Mouse (Mus musculus): ENCODE measurements around the gene Clic1. TPM values are rescaled to one million over a fixed set of nuclear protein-coding genes. Genes with fewer than 3 reads are reported as not detected.

Clic1 gene
- polyA plus RNA-seq, 1 experiment, result 509 TPM

GRCm38 (mm10) chr17:35051156-35052086, 1.7 kb downstream of the Clic1 start:
- peaks cover 41% of the 10 kb centered on the region for H3K79me3 ChIP-seq (ENCODE audit: low read depth)
- H3K27me3 ChIP-seq (ENCODE audit: control insufficient read depth, insufficient read depth, insufficient read length), result no peaks in the 10 kb centered on the region
- peak overlapping the region; percentile 99 for H3ac ChIP-seq (ENCODE audit: control insufficient read depth, insufficient read length, low read depth)
- H3K79me2 ChIP-seq (ENCODE audit: control insufficient read depth, insufficient read depth), result peaks cover 75% of the 10 kb centered on the region
- H3K4me3 ChIP-seq (ENCODE audit: insufficient read depth, poor library complexity, severe bottlenecking), result peak overlapping the region; percentile 82
- H3K36me3 ChIP-seq (ENCODE audit: control insufficient read depth, insufficient read depth), result peaks cover 43% of the 10 kb centered on the region
- peak; percentile 36 for TF ChIP-seq MAX (IDR thresholded peaks at IDR 0.05)
- TF ChIP-seq MYOD1 (IDR thresholded peaks at IDR 0.05; ENCODE audit: control insufficient read depth, insufficient read length, low read depth), result peak; percentile 59
- no peak for TF ChIP-seq CEBPB (IDR thresholded peaks at IDR 0.05; ENCODE audit: low read depth)

- TF ChIP-seq FOSL1 (IDR thresholded peaks at IDR 0.05; ENCODE audit: insufficient read depth, low read length, poor library complexity, severe bottlenecking) (no peak), CTCF (IDR thresholded peaks at IDR 0.05; ENCODE audit: control insufficient read depth, insufficient read depth, insufficient read length) (no peak), MAX (IDR thresholded peaks at IDR 0.05) (no peak)
- H3ac ChIP-seq (ENCODE audit: control insufficient read depth, insufficient read length, low read depth), result peak overlapping the region; percentile 99
- peaks cover 75% of the 10 kb centered on the region for H3K79me2 ChIP-seq (ENCODE audit: control insufficient read depth, insufficient read depth)
- peaks cover 52% of the 10 kb centered on the region for H3K36me3 ChIP-seq (ENCODE audit: control insufficient read depth, insufficient read depth)
- peak overlapping the region; percentile 82 for H3K4me3 ChIP-seq (ENCODE audit: insufficient read depth, poor library complexity, severe bottlenecking)
- H3K27me3 ChIP-seq (ENCODE audit: control insufficient read depth, insufficient read depth, insufficient read length), result no peaks in the 10 kb centered on the region
- H3K79me3 ChIP-seq (ENCODE audit: low read depth), result peaks cover 41% of the 10 kb centered on the region
These were observed 2.6 kb downstream of the Clic1 start for GRCm38 (mm10) chr17:35052271-35052798.

GRCm38 (mm10) chr17:35055691-35056495, 6.1 kb downstream of the Clic1 start:
- Histone ChIP-seq H3K79me3 (ENCODE audit: low read depth) (peaks cover 36% of the 10 kb centered on the region), H3K27me3 (ENCODE audit: control insufficient read depth, insufficient read depth, insufficient read length) (no peaks in the 10 kb centered on the region), H3K79me2 (ENCODE audit: control insufficient read depth, insufficient read depth) (peaks cover 54% of the 10 kb centered on the region), H3ac (ENCODE audit: control insufficient read depth, insufficient read length, low read depth) (no peak overlapping the region), H3K36me3 (ENCODE audit: control insufficient read depth, insufficient read depth) (peaks cover 73% of the 10 kb centered on the region), H3K4me3 (ENCODE audit: insufficient read depth, poor library complexity, severe bottlenecking) (no peak overlapping the region)
- no peak for TF ChIP-seq MYOG (IDR thresholded peaks at IDR 0.05; ENCODE audit: control insufficient read depth, extremely low read depth, insufficient read length)
- no peak for TF ChIP-seq MAX (IDR thresholded peaks at IDR 0.05)
- no peak for TF ChIP-seq CTCF (IDR thresholded peaks at IDR 0.05; ENCODE audit: control insufficient read depth, insufficient read depth, insufficient read length)
- TF ChIP-seq FOSL1 (IDR thresholded peaks at IDR 0.05; ENCODE audit: insufficient read depth, low read length, poor library complexity, severe bottlenecking), result no peak
- TF ChIP-seq CEBPB (IDR thresholded peaks at IDR 0.05; ENCODE audit: low read depth), result no peak
- no peak for TF ChIP-seq MYOD1 (IDR thresholded peaks at IDR 0.05; ENCODE audit: control insufficient read depth, insufficient read length, low read depth)

- H3K4me3 ChIP-seq (ENCODE audit: insufficient read depth, poor library complexity, severe bottlenecking), result no peak overlapping the region
- peaks cover 42% of the 10 kb centered on the region for H3K79me2 ChIP-seq (ENCODE audit: control insufficient read depth, insufficient read depth)
- H3K36me3 ChIP-seq (ENCODE audit: control insufficient read depth, insufficient read depth), result peaks cover 81% of the 10 kb centered on the region
- H3K79me3 ChIP-seq (ENCODE audit: low read depth), result peaks cover 27% of the 10 kb centered on the region
- H3K27me3 ChIP-seq (ENCODE audit: control insufficient read depth, insufficient read depth, insufficient read length), result no peaks in the 10 kb centered on the region
- TF ChIP-seq MYOD1 (IDR thresholded peaks at IDR 0.05; ENCODE audit: control insufficient read depth, insufficient read length, low read depth) (no peak), USF1 (IDR thresholded peaks at IDR 0.05; ENCODE audit: low read depth) (no peak), MAX (IDR thresholded peaks at IDR 0.05) (no peak), CTCF (IDR thresholded peaks at IDR 0.05; ENCODE audit: control insufficient read depth, insufficient read depth, insufficient read length) (no peak), FOSL1 (IDR thresholded peaks at IDR 0.05; ENCODE audit: insufficient read depth, low read length, poor library complexity, severe bottlenecking) (no peak), CEBPB (IDR thresholded peaks at IDR 0.05; ENCODE audit: low read depth) (no peak), MYOG (IDR thresholded peaks at IDR 0.05; ENCODE audit: control insufficient read depth, extremely low read depth, insufficient read length) (no peak)
- no peak overlapping the region for H3ac ChIP-seq (ENCODE audit: control insufficient read depth, insufficient read length, low read depth)
These were observed 7.3 kb downstream of the Clic1 start for GRCm38 (mm10) chr17:35057090-35057489.

- H3K79me2 ChIP-seq (ENCODE audit: control insufficient read depth, insufficient read depth), result peaks cover 30% of the 10 kb centered on the region
- no peak overlapping the region for H3ac ChIP-seq (ENCODE audit: control insufficient read depth, insufficient read length, low read depth)
- H3K27me3 ChIP-seq (ENCODE audit: control insufficient read depth, insufficient read depth, insufficient read length), result no peaks in the 10 kb centered on the region
- H3K79me3 ChIP-seq (ENCODE audit: low read depth), result peaks cover 15% of the 10 kb centered on the region
- peaks cover 69% of the 10 kb centered on the region for H3K36me3 ChIP-seq (ENCODE audit: control insufficient read depth, insufficient read depth)
- TF ChIP-seq MYOG (IDR thresholded peaks at IDR 0.05; ENCODE audit: control insufficient read depth, extremely low read depth, insufficient read length) (no peak), CEBPB (IDR thresholded peaks at IDR 0.05; ENCODE audit: low read depth) (no peak), MAX (IDR thresholded peaks at IDR 0.05) (no peak), FOSL1 (IDR thresholded peaks at IDR 0.05; ENCODE audit: insufficient read depth, low read length, poor library complexity, severe bottlenecking) (no peak), USF1 (IDR thresholded peaks at IDR 0.05; ENCODE audit: low read depth) (no peak), MYOD1 (IDR thresholded peaks at IDR 0.05; ENCODE audit: control insufficient read depth, insufficient read length, low read depth) (no peak), CTCF (IDR thresholded peaks at IDR 0.05; ENCODE audit: control insufficient read depth, insufficient read depth, insufficient read length) (no peak)
- H3K4me3 ChIP-seq (ENCODE audit: insufficient read depth, poor library complexity, severe bottlenecking), result no peak overlapping the region
These were observed 8.6 kb downstream of the Clic1 start for GRCm38 (mm10) chr17:35058316-35058715.

Measured in C2C12 (cell line).